Mouse (Mus musculus): Measurements from ENCODE around the gene Nr1d1. TPM values are rescaled to one million over a fixed set of nuclear protein-coding genes. Genes with fewer than 3 reads are reported as not detected.

Gene Nr1d1
- polyA plus RNA-seq, 1 experiment from 2014 or later: 7.5 TPM

DNA sequence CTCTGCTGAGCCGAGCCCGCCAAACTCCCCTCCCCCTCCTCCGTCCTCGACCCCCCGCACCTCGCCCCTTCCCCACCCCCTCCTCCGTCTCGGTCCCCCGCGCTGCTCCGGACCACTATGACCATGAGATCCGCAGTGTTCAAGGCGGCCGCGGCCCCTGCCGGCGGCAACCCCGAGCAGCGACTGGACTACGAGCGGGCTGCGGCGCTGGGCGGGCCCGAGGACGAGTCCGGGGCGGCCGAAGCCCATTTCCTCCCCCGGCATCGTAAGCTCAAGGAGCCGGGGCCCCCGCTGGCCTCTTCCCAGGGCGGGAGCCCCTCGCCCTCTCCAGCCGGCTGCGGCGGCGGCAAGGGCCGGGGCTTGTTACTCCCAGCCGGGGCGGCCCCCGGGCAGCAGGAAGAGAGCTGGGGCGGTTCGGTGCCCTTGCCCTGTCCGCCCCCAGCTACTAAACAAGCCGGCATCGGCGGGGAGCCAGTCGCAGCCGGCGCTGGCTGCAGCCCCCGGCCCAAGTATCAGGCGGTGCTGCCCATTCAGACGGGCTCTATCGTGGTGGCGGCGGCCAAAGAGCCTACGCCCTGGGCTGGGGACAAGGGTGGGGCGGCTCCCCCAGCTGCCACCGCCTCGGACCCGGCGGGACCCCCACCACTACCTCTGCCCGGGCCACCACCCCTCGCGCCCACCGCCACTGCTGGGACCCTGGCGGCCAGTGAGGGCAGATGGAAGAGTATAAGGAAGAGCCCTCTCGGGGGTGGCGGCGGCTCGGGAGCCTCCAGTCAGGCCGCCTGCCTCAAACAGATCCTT is 20.8 kb upstream of the Nr1d1 start:
- Histone ChIP-seq H3K4me2 (peak overlapping the region; percentile 79), H3K27ac (peak overlapping the region; percentile 100), H3K36me3 (peaks cover 19% of the 10 kb centered on the region), H3K9ac (peak overlapping the region; percentile 100), H3K4me1 (replicated peaks) (peaks cover 29% of the 10 kb centered on the region), H3K9me3 (replicated peaks) (no peaks in the 10 kb centered on the region), H3K27me3 (no peaks in the 10 kb centered on the region), H3K4me3 (peak overlapping the region; percentile 95)
- WGBS: under 1% methylated on average over 69 of the region's 74 CpGs
- peak; percentile 32 for ATAC-seq (replicated peaks; ENCODE audit: insufficient number of reproducible peaks, insufficient read depth, low FRiP score, low read depth)

DNA sequence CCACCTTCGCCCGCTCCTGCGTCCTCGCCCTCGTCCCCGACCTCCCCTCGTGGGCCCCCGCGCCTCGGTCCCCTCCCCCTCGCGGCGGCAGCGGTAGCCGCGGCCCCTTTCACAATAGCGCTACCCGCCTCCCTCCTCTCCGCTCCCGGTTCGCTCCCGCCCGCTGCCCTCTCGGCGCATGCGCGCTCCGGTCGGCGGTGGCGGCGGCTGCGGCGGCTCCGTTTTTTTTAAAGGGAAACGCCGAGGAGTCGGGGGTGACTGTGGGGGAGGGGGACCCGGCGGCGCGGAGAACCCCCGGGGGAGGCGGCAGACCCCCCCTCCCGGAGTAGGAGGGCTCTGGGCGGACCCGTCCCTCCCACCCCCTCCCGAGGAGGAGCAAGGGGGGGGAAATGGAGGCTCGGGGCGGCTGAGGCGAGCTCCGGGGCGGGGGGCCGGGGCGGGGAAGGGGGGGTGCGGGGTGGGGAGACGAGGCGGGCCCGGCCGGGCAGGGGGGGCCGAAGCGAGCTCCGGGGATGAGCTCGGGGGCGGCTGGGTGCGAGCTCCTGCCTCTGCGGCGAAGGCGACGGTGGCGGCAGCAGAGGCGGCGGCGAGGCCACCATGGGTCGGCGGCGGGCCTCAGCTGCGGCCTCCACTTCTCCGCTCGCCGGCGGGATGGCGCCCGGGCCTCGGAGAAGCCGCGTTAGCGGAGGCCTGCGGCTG is 20.0 kb upstream of the Nr1d1 start, which contains the start of gene Msl1:
TSS of gene Msl1 (plus strand) at position 502 of the 699 bp plus-strand sequence.
- ATAC-seq (replicated peaks; ENCODE audit: insufficient number of reproducible peaks, insufficient read depth, low FRiP score, low read depth): peak; percentile 73
- H3K4me1 ChIP-seq (replicated peaks): peaks cover 29% of the 10 kb centered on the region
- H3K4me3 ChIP-seq: peak within 1 kb of the TSS; percentile 95
- under 1% methylated on average over 61 of the region's 89 CpGs for WGBS
- no peaks in the 10 kb centered on the region for H3K27me3 ChIP-seq
- H3K36me3 ChIP-seq: peaks cover 13% of the 10 kb centered on the region
- H3K27ac ChIP-seq: peak within 1 kb of the TSS; percentile 100
- H3K9ac ChIP-seq: peak within 1 kb of the TSS; percentile 100
- H3K4me2 ChIP-seq: peak within 1 kb of the TSS; percentile 79
- H3K9me3 ChIP-seq (replicated peaks): no peaks in the 10 kb centered on the region

DNA sequence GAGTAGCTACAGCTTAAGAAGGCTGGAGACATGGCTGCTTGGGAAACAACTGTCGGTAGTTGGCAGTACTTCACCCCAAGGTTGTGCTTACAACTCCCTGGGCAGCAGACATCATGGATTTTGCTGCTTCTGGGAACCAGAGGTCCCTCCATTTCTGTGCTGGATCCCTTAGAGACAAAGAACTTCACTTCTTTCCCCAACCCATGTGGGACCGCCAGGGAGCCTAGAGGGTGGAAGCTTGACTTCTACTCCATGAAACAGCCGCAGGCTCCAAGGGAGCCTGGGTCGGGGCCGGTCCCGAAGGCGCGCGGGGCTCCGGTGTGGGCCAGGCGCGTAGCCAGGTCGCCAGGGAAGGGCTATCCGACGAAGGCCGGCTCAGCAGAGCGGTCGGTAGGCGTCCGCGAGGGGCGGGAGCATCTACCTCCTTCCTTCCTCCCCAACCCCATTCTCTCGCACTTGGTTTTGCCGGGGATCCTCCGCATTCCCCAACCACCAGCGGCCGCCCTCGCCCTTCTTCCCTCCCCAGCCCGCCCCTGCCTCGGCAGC is 19.4 kb upstream of the Nr1d1 start:
- peaks cover 35% of the 10 kb centered on the region for H3K4me1 ChIP-seq (replicated peaks)
- peak overlapping the region; percentile 100 for H3K9ac ChIP-seq
- peak overlapping the region; percentile 95 for H3K4me3 ChIP-seq
- H3K4me2 ChIP-seq: peak overlapping the region; percentile 79
- WGBS: under 1% methylated on average over 29 of the region's 30 CpGs
- no peaks in the 10 kb centered on the region for H3K27me3 ChIP-seq
- peak overlapping the region; percentile 100 for H3K27ac ChIP-seq
- ATAC-seq (replicated peaks; ENCODE audit: insufficient number of reproducible peaks, insufficient read depth, low FRiP score, low read depth): peak; percentile 64
- peaks cover 8% of the 10 kb centered on the region for H3K36me3 ChIP-seq
- no peaks in the 10 kb centered on the region for H3K9me3 ChIP-seq (replicated peaks)

DNA sequence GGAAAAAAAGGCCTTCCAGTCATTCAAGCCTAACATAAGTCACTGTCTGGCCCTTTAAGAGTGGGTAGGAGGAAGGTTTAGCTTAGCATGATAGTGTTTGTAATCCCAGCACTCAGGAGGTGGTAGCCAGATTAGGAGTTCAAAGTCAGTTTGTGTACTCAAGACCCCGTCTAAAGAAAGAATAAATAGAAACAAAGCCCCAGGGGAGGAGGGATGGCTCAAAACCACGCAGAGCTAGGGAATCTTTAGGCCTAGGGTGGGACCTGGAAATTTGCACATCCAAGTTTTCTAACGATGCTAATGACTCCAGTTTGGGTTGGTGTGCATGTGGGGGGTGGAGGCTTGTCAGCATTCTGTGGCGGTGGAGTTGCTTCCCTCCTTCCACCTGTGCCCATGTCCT is 16.9 kb upstream of the Nr1d1 start:
- 18% methylated on average over 4 of the region's 4 CpGs for WGBS
- Histone ChIP-seq H3K9ac (no peak overlapping the region), H3K27ac (no peak overlapping the region)

DNA sequence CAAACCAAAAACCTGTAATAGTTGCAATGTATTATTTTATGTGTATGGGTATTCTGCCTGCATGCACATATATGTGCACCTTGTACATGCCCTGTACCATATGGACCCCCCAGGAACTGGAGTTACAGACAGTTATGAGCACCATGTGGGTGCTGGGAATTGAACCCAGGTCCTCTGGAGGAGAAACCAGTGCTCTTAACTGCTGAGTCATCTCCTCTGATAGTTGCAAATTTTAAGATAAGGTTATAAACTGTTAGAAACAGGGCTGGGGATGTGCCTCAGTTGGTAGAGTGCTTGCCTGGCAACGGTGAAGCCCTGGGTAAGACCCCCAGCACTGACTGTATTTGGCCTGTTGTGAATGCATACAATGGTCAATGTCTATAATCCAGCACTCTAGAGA is 16.3 kb upstream of the Nr1d1 start:
- H3K4me3 ChIP-seq: no peak overlapping the region
- WGBS: 73% methylated on average over 1 of the region's 1 CpGs
- no peaks in the 10 kb centered on the region for H3K27me3 ChIP-seq
- H3K27ac ChIP-seq: no peak overlapping the region
- no peak overlapping the region for H3K9ac ChIP-seq
- ATAC-seq (replicated peaks; ENCODE audit: insufficient number of reproducible peaks, insufficient read depth, low FRiP score, low read depth): no peak
- H3K36me3 ChIP-seq: no peaks in the 10 kb centered on the region
- no peak overlapping the region for H3K4me2 ChIP-seq
- no peaks in the 10 kb centered on the region for H3K9me3 ChIP-seq (replicated peaks)
- H3K4me1 ChIP-seq (replicated peaks): peaks cover 37% of the 10 kb centered on the region

More for the DNA sequence above, 16.9 kb upstream of the Nr1d1 start:
- Histone ChIP-seq H3K9me3 (replicated peaks) (no peaks in the 10 kb centered on the region), H3K4me1 (replicated peaks) (peaks cover 32% of the 10 kb centered on the region), H3K36me3 (no peaks in the 10 kb centered on the region), H3K4me2 (no peak overlapping the region), H3K4me3 (no peak overlapping the region), H3K27me3 (no peaks in the 10 kb centered on the region)
- ATAC-seq (replicated peaks; ENCODE audit: insufficient number of reproducible peaks, insufficient read depth, low FRiP score, low read depth): no peak

DNA sequence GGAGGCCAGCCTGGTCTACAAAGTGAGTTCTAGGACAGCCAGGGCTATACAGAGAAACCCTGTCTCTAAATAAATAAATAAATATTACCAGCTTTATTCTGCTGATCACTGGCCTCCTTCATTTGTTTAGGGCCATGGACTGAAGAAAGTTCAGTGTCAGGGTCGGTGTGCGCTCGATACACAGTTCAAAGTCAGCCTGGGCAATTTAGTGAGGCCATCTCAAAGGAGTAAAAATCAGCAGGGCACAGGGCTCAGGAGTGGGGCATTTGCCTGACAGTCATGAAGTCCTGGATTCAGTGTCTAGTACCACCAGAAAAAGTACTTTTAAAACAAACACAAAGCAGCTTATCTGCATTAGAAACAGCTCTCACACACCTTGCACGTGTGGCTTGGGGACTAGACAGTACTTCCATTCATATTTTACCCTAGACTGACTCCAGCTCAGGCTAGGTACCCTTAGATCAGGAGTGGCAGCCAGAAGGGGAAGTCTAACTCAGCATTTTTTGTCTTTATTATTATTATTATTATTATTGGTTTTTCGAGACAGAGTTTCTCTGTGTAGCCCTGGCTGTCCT is 15.6 kb upstream of the Nr1d1 start:
- Histone ChIP-seq H3K4me2 (no peak overlapping the region), H3K4me1 (replicated peaks) (peaks cover 45% of the 10 kb centered on the region), H3K9ac (no peak overlapping the region), H3K27me3 (no peaks in the 10 kb centered on the region), H3K4me3 (no peak overlapping the region), H3K9me3 (replicated peaks) (no peaks in the 10 kb centered on the region), H3K36me3 (no peaks in the 10 kb centered on the region), H3K27ac (no peak overlapping the region)
- no peak for ATAC-seq (replicated peaks; ENCODE audit: insufficient number of reproducible peaks, insufficient read depth, low FRiP score, low read depth)
- 81% methylated on average over 5 of the region's 5 CpGs for WGBS

DNA sequence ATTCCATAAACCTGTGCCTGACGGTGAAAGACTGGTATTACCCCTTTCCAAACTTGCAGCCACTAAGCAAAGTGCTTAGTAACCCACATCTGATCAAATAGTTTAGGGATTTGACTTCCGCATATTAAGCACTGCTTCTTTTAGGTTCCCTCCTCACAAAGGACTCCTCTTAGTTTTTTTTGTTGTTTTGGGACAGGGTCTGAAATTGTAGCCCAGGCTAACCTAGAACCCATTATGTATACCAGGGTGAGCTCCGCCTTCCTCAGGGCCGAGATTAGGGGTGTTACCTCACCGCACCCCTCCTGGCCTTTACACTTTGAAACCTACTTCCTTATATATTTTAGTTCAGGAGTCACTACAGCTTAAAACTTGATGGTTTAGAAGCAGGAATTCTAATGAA is 14.7 kb upstream of the Nr1d1 start:
- Histone ChIP-seq H3K36me3 (no peaks in the 10 kb centered on the region), H3K9ac (peak overlapping the region; percentile 72), H3K4me1 (replicated peaks) (peaks cover 54% of the 10 kb centered on the region), H3K4me3 (peak overlapping the region; percentile 59), H3K27ac (peak overlapping the region; percentile 85), H3K9me3 (replicated peaks) (no peaks in the 10 kb centered on the region), H3K4me2 (peak overlapping the region; percentile 93), H3K27me3 (no peaks in the 10 kb centered on the region)
- 31% methylated on average over 5 of the region's 5 CpGs for WGBS
- no peak for ATAC-seq (replicated peaks; ENCODE audit: insufficient number of reproducible peaks, insufficient read depth, low FRiP score, low read depth)

DNA sequence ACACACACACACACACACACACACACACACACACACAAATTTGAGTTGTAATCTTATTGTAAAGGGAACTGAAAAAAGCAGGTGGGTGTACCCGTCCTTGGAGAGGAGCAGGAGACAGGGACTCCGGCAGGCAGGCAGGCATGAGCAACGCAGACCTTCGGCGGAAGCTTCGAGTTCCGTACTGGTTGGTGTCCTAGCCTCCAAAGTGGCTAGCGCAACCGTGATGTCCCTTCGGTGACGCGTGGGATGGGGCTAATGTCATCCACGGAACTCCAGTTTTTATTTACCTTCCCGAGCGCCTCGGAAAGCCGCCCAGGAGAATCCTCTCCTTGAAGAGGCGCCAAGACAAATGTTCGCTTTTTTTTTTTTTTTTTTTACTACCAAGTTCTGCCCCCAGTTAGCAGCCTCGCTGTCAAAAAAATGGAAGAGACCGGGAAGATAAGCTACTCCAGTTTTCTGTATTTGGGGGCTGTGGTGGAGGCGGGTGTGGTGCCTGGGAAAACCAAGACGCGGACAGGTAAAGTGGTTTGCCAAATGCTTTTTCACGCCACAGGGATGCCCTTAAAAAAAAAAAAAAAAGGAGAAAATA is 14.2 kb upstream of the Nr1d1 start:
- Histone ChIP-seq H3K9me3 (replicated peaks) (no peaks in the 10 kb centered on the region), H3K27ac (peak overlapping the region; percentile 85), H3K4me1 (replicated peaks) (peaks cover 58% of the 10 kb centered on the region), H3K27me3 (no peaks in the 10 kb centered on the region), H3K4me3 (peak overlapping the region; percentile 59), H3K36me3 (no peaks in the 10 kb centered on the region), H3K4me2 (peak overlapping the region; percentile 93), H3K9ac (peak overlapping the region; percentile 72)
- under 1% methylated on average over 25 of the region's 25 CpGs for whole genome bisulfite sequencing
- ATAC-seq (replicated peaks; ENCODE audit: insufficient number of reproducible peaks, insufficient read depth, low FRiP score, low read depth): no peak; the same call in 1 of the 2 replicates

DNA sequence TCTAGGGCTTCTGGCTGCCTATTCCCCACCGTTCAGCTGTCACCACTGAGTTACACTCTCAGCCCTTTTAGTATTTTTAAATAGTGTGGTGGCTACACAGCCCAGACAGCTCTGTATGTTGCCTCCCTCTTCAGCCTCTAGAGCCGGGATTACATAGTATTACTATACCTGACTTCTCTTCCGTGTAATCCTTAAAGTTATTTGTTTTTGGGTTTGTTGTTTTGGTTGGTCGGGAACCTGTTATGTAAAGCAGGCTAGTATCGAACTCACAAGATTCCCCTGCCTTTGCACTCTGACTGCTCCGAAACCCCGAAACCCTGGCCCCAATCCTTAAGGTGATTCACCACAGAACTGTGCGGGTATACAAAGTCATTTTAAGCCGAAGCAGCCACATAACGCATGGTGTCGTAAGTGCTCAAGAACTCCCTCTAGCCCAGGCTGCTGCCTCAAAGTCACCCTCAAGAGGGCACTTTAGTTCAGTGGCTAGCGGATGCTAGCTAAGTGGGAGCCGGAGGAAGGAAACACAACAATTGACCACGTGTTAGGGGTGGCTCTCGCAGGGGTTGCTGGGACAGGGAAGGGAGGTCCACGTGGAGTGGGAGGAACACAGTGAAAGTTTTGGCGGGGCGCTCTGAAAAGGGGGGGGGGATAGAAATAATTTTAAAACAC is 13.6 kb upstream of the Nr1d1 start:
- H3K4me1 ChIP-seq (replicated peaks): peaks cover 58% of the 10 kb centered on the region
- H3K4me3 ChIP-seq: peak overlapping the region; percentile 59
- H3K9me3 ChIP-seq (replicated peaks): no peaks in the 10 kb centered on the region
- peak overlapping the region; percentile 72 for H3K9ac ChIP-seq
- peak overlapping the region; percentile 93 for H3K4me2 ChIP-seq
- no peaks in the 10 kb centered on the region for H3K27me3 ChIP-seq
- H3K36me3 ChIP-seq: no peaks in the 10 kb centered on the region
- peak overlapping the region; percentile 85 for H3K27ac ChIP-seq
- peak; percentile 60 for ATAC-seq (replicated peaks; ENCODE audit: insufficient number of reproducible peaks, insufficient read depth, low FRiP score, low read depth)
- WGBS: 11% methylated on average over 18 of the region's 18 CpGs

DNA sequence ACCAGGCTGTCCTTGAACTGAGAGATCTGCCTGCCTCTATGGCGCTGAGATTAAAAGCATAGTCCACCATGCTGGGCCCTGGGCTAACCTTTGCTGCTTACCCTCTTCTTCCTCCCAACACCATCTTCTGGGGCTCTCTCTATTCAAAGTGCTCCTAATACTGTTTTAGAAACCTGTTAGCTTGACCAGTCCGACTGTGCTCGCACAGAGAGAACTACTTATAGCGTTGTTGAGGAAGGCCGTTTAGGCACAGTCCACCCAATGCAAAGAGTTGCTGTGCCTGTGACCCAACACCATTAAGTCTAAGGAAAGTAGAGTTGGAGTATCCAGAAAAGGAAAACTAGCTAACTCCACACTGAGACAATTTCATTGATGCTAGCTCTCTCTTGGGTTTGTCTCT is 13.0 kb upstream of the Nr1d1 start:
- Histone ChIP-seq H3K4me2 (no peak overlapping the region; the same call in 1 of the 2 replicates), H3K4me1 (replicated peaks) (peaks cover 60% of the 10 kb centered on the region), H3K36me3 (no peaks in the 10 kb centered on the region), H3K9me3 (replicated peaks) (no peaks in the 10 kb centered on the region), H3K4me3 (no peak overlapping the region), H3K27ac (peak overlapping the region; percentile 85), H3K9ac (no peak overlapping the region), H3K27me3 (no peaks in the 10 kb centered on the region)
- ATAC-seq (replicated peaks; ENCODE audit: insufficient number of reproducible peaks, insufficient read depth, low FRiP score, low read depth): no peak
- 87% methylated on average over 5 of the region's 5 CpGs for WGBS

All from heart, embryonic 15.5 days (tissue).